Mouse (Mus musculus) ES-Bruce4 (cell line): Measurements from ENCODE around the gene Ctdspl.
A peak's percentile ranks its signal among the peaks of the same experiment; 100 is the strongest.

Experiments used
- CTCF ChIP-seq: IDR thresholded peaks from one replicate; pipeline ENCODE4 v1.8.1; 2011; ENCODE audit warnings: low read depth, low read length
- EP300 ChIP-seq: IDR thresholded peaks from 2 replicates; pipeline ENCODE4 v1.6.1; 2011; ENCODE audit warnings: low read depth, low read length; ENCODE audit not compliant: insufficient read depth
- POLR2A ChIP-seq: IDR thresholded peaks from one replicate; pipeline ENCODE4 v1.8.1; 2011; ENCODE audit warnings: low read length; ENCODE audit not compliant: insufficient read depth

- peak; percentile 89 for TF ChIP-seq CTCF
- no peak for TF ChIP-seq POLR2A
- no peak for TF ChIP-seq EP300
These were observed 103.3 kb downstream of the Ctdspl start for GRCm38 (mm10) chr9:119029568-119029967.
